Mouse (Mus musculus) forebrain, postnatal 0 days (tissue): ENCODE results near the gene Pikfyve. TPM values are rescaled to one million over a fixed set of nuclear protein-coding genes. Genes with fewer than 3 reads are reported as not detected.
A peak's percentile ranks its signal among the peaks of the same experiment; 100 is the strongest.

ENCODE experiments used
- ATAC-seq: fragments of 200-750 bp; cut with Nextera tagmentation; 2 replicates; pipeline ENCODE4 v1.8.0; 2017; ENCODE audit warnings: mild to moderate bottlenecking, moderate library complexity
- DNase-seq: peaks from one replicate; pipeline ENCODE4 v3.0.0-alpha.2; 2015
- H3K27ac ChIP-seq: fragments of 300-500 bp; sonication (generic); 2 replicates; pipeline ENCODE4 v1.5.1; 2014; ENCODE audit warnings: low read depth, mild to moderate bottlenecking, antibody characterized with exemption, low read length, moderate library complexity, mixed read lengths
- H3K27me3 ChIP-seq: fragments of 300-500 bp; sonication (generic); 2 replicates; pipeline ENCODE4 v1.6.1; 2014; ENCODE audit warnings: mild to moderate bottlenecking, low read length, mixed read lengths; ENCODE audit not compliant: insufficient read depth
- H3K36me3 ChIP-seq: fragments of 300-500 bp; sonication (generic); 2 replicates; pipeline ENCODE4 v1.6.1; 2014; ENCODE audit warnings: mild to moderate bottlenecking, moderate library complexity; ENCODE audit not compliant: insufficient read depth
- H3K4me1 ChIP-seq: fragments of 300-500 bp; sonication (generic); 2 replicates; pipeline ENCODE4 v1.6.1; 2014; ENCODE audit warnings: antibody characterized with exemption; ENCODE audit not compliant: insufficient read depth
- H3K4me2 ChIP-seq: fragments of 300-500 bp; sonication (generic); 2 replicates; pipeline ENCODE4 v1.6.1; 2014; ENCODE audit warnings: low read depth, mild to moderate bottlenecking, moderate library complexity
- H3K4me3 ChIP-seq: fragments of 300-500 bp; sonication (generic); 2 replicates; pipeline ENCODE4 v1.5.1; 2014; ENCODE audit warnings: low read depth, low read length, mixed read lengths
- H3K9ac ChIP-seq: fragments of 300-500 bp; sonication (generic); 2 replicates; pipeline ENCODE4 v1.6.1; 2014; ENCODE audit warnings: mild to moderate bottlenecking
- H3K9me3 ChIP-seq: fragments of 300-500 bp; sonication (generic); 2 replicates; pipeline ENCODE4 v1.6.1; 2016; ENCODE audit warnings: low read length
- CTCF ChIP-seq: sonication (generic); IDR thresholded peaks from 2 replicates; pipeline ENCODE4 v1.5.1; 2016; ENCODE audit warnings: antibody characterized with exemption, control low read depth, low read depth
- WGBS: fragments of 180-500 bp; shearing (Covaris S2); extraction: QIAGEN DNeasy Blood & Tissue Kit; methylation state at CpG from one replicate; pipeline ENCODE4 v1.1.7; 2014; 5-methylcytosine and 5-hydroxymethylcytosine counted together
- polyA plus RNA-seq: library from polyadenylated mRNA; unstranded; fragments of >200 nt; fragmentation: Nextera tagmentation; extraction: Ambion mirVana; gene quantifications from 2 replicates; pipeline ENCODE4 v1.2.1, GENCODE M21; 2015
- total RNA-seq: library from RNA; depleted of rRNA; stranded (reverse); fragments of >200 nt; gene quantifications from 2 replicates; pipeline ENCODE4 v1.2.3, GENCODE M21; 2014; rRNA removed

Gene Pikfyve
- total and polyA plus RNA-seq, 2 experiments from 2014 or later = 9.9 to 42.6 TPM

DNA sequence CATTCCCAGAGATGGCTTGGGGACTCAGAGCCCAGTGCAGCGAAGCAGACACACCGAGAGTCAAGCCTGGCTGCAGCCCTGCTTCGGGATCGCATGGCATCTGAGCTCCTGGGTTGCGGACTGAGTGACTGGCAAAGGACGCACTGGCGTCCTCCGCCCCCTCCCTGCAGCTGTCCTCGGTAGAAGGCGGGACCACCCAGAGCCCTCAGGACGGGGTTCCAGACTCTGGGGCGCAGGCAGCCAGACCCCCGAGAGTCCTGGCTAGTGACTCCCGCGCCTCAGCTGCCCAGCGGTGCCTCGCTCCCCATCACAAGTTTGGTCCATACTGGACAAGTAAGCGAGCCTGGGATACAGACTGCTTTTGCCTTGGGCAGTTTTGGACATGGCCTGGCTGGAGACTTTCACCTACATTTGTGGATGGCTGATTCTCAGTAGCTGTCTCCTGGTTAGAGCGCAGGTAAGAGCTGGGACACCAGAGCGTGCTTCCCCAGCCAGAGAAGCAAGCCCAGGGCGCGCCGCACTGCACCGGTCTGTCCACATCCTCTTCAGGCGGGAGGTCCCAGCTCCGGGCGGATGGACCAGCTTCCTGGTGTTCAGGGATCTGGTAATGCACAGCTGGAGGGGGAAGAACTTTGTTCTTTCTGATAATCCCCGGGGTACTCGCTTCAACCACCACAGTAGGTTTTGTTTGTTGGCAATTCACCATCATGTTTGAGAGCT, 124.9 kb downstream of the Pikfyve start:
- no peaks in the 10 kb centered on the region for H3K36me3 ChIP-seq
- 3% methylated on average over 29 of the region's 29 CpGs for WGBS
- H3K4me3 ChIP-seq = peak overlapping the region; percentile 39
- H3K27me3 ChIP-seq = peaks cover 12% of the 10 kb centered on the region
- H3K4me1 ChIP-seq = 0 out of 2 replicates have a peak, but pooled peaks cover 6% of the 10 kb centered on the region
- no peak overlapping the region for H3K27ac ChIP-seq
- no peaks in the 10 kb centered on the region for H3K9me3 ChIP-seq
- peak overlapping the region; percentile 31 for H3K9ac ChIP-seq
- ATAC-seq = peak; percentile 48; the same call in 1 of the 2 replicates
- peak; percentile 9 for DNase-seq
- H3K4me2 ChIP-seq = peak overlapping the region; percentile 88
- TF ChIP-seq CTCF = no peak

DNA sequence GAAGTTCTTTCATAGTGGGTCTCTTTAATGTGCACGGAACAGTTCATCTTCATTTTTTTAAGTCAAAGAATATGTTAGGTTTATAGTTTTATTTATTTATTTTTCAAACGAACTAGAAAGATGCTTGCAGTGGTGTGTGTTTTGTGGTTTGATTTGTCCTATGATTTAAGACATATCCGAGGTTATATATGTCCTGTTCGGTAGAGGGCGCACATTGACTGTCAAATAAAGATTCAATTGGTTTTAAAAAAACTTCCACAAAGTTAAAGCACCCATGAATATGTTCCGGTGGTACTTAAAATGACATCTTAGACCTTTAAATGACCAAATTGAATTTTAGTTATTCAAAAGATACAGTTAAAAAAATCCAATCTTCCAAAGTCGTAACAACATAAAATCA, 125.6 kb downstream of the Pikfyve start:
- H3K4me3 ChIP-seq = peak overlapping the region; percentile 39
- H3K9me3 ChIP-seq = no peaks in the 10 kb centered on the region
- peak overlapping the region; percentile 31; the same call in 1 of the 2 replicates for H3K9ac ChIP-seq
- DNase-seq = peak; percentile 83
- H3K4me1 ChIP-seq = 0 out of 2 replicates have a peak, but pooled peaks cover 6% of the 10 kb centered on the region
- H3K27ac ChIP-seq = no peak overlapping the region
- peak; percentile 61 for ATAC-seq
- H3K4me2 ChIP-seq = peak overlapping the region; percentile 88
- peak; percentile 73 for TF ChIP-seq CTCF
- 11% methylated on average over 7 of the region's 7 CpGs for WGBS
- H3K27me3 ChIP-seq = peaks cover 12% of the 10 kb centered on the region
- H3K36me3 ChIP-seq = no peaks in the 10 kb centered on the region

DNA sequence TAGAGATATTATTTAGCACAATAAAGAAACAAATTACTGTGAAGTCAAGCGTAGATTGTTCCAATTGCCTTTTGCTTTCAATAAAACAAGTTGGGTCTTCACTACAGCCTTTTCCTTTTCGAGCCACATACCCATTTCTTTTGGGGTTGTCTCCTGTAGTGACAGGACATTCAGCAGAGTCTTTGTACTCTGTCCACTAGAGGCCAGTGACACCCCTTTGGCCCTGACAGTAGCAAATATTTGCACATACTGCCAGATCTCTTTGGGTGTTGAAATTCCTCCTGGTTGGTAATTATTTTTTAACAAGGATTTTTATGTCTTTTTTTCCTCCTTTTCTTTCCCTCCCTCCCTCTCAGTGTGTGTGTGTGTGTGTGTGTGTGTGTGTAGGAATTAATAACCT, 126.4 kb downstream of the Pikfyve start:
- TF ChIP-seq CTCF = peak; percentile 34; the same call in 1 of the 2 replicates
- WGBS = 52% methylated on average over 2 of the region's 2 CpGs
- no peak for ATAC-seq
- H3K9me3 ChIP-seq = no peaks in the 10 kb centered on the region
- H3K4me2 ChIP-seq = no peak overlapping the region
- no peak overlapping the region for H3K9ac ChIP-seq
- H3K36me3 ChIP-seq = no peaks in the 10 kb centered on the region
- no peak overlapping the region for H3K4me3 ChIP-seq
- no peak overlapping the region for H3K27ac ChIP-seq
- H3K27me3 ChIP-seq = peaks cover 12% of the 10 kb centered on the region
- H3K4me1 ChIP-seq = 0 out of 2 replicates have a peak, but pooled peaks cover 6% of the 10 kb centered on the region
- DNase-seq = no peak

GRCm38 (mm10) chr1:65314054-65315021, 127.9 kb downstream of the Pikfyve start:
- Histone ChIP-seq H3K4me3 (no peak overlapping the region), H3K4me2 (no peak overlapping the region)

GRCm38 (mm10) chr1:65315022-65315407, 128.5 kb downstream of the Pikfyve start:
- no peak for TF ChIP-seq CTCF
- DNase-seq (no peak), ATAC-seq (no peak)
- Histone ChIP-seq H3K4me1 (0 out of 2 replicates have a peak, but pooled peaks cover 6% of the 10 kb centered on the region), H3K27me3 (peaks cover 11% of the 10 kb centered on the region), H3K27ac (no peak overlapping the region), H3K36me3 (no peaks in the 10 kb centered on the region), H3K4me3 (no peak overlapping the region), H3K4me2 (no peak overlapping the region), H3K9me3 (no peaks in the 10 kb centered on the region), H3K9ac (no peak overlapping the region)
- WGBS = 84% methylated on average over 8 of the region's 8 CpGs

More at GRCm38 (mm10) chr1:65314054-65315021, 127.9 kb downstream of the Pikfyve start:
- Histone ChIP-seq H3K9me3 (no peaks in the 10 kb centered on the region), H3K9ac (no peak overlapping the region), H3K27ac (no peak overlapping the region), H3K4me1 (0 out of 2 replicates have a peak, but pooled peaks cover 6% of the 10 kb centered on the region), H3K36me3 (no peaks in the 10 kb centered on the region), H3K27me3 (peaks cover 12% of the 10 kb centered on the region)
- no peak for TF ChIP-seq CTCF
- DNase-seq = no peak
- 61% methylated on average over 13 of the region's 13 CpGs for WGBS
- ATAC-seq = no peak

Other genes with a start within 250 kb of the Pikfyve start
- gene Plekhm3, start 229.9 kb upstream of the Pikfyve start, total RNA-seq = 9.9 and 13.2 TPM in 2 replicates
- gene Plekhm3, start 229.9 kb upstream of the Pikfyve start, polyA plus RNA-seq = 2.5 and 5.3 TPM in 2 replicates
- not detected in 2 replicates for gene Akr1cl, start 153.9 kb upstream of the Pikfyve start, total RNA-seq
- not detected in 2 replicates for gene Akr1cl, start 153.9 kb upstream of the Pikfyve start, polyA plus RNA-seq
- not detected in 2 replicates for gene Cryge, start 135.5 kb upstream of the Pikfyve start, total RNA-seq
- gene Cryge, start 135.5 kb upstream of the Pikfyve start, polyA plus RNA-seq = not detected in 2 replicates
- not detected in 2 replicates for gene Crygd, start 123.2 kb upstream of the Pikfyve start, total RNA-seq
- not detected in 2 replicates for gene Crygd, start 123.2 kb upstream of the Pikfyve start, polyA plus RNA-seq
- not detected in 2 replicates for gene Crygc, start 113.0 kb upstream of the Pikfyve start, total RNA-seq
- gene Crygc, start 113.0 kb upstream of the Pikfyve start, polyA plus RNA-seq = not detected in 2 replicates
- gene Crygb, start 104.4 kb upstream of the Pikfyve start, total RNA-seq = not detected in 2 replicates
- 0.31 and 0.52 TPM in 2 replicates for gene Crygb, start 104.4 kb upstream of the Pikfyve start, polyA plus RNA-seq
- gene Cryga, start 83.3 kb upstream of the Pikfyve start, total RNA-seq = not detected in 2 replicates
- gene Cryga, start 83.3 kb upstream of the Pikfyve start, polyA plus RNA-seq = 0.39 and 0.44 TPM in 2 replicates
- gene Gm28845, start 67.1 kb upstream of the Pikfyve start, total RNA-seq = 0.92 TPM in 1 of 2 replicates, not detected in the other
- gene Gm28845, start 67.1 kb upstream of the Pikfyve start, polyA plus RNA-seq = 0.52 TPM in 1 of 2 replicates, not detected in the other
- 6.5 and 9.8 TPM in 2 replicates for gene D630023F18Rik, start 63.5 kb upstream of the Pikfyve start, total RNA-seq
- gene D630023F18Rik, start 63.5 kb upstream of the Pikfyve start, polyA plus RNA-seq = 8.2 and 12.3 TPM in 2 replicates
- 366 and 375 TPM in 2 replicates for gene Idh1, start 183 bp upstream of the Pikfyve start, total RNA-seq
- gene Idh1, start 183 bp upstream of the Pikfyve start, polyA plus RNA-seq = 436 and 453 TPM in 2 replicates
- 2.6 and 3.4 TPM in 2 replicates for gene Pth2r, start 95.4 kb downstream of the Pikfyve start, total RNA-seq
- 1.5 and 2.6 TPM in 2 replicates for gene Pth2r, start 95.4 kb downstream of the Pikfyve start, polyA plus RNA-seq